Mouse (Mus musculus): Measurements from ENCODE around the gene Kbtbd3. TPM values are rescaled to one million over a fixed set of nuclear protein-coding genes. Genes with fewer than 3 reads are reported as not detected.

Kbtbd3 gene
- total RNA-seq (2022) = 1 to 10 TPM; 3.4 to 4.4 (median 3.8) TPM

DNA sequence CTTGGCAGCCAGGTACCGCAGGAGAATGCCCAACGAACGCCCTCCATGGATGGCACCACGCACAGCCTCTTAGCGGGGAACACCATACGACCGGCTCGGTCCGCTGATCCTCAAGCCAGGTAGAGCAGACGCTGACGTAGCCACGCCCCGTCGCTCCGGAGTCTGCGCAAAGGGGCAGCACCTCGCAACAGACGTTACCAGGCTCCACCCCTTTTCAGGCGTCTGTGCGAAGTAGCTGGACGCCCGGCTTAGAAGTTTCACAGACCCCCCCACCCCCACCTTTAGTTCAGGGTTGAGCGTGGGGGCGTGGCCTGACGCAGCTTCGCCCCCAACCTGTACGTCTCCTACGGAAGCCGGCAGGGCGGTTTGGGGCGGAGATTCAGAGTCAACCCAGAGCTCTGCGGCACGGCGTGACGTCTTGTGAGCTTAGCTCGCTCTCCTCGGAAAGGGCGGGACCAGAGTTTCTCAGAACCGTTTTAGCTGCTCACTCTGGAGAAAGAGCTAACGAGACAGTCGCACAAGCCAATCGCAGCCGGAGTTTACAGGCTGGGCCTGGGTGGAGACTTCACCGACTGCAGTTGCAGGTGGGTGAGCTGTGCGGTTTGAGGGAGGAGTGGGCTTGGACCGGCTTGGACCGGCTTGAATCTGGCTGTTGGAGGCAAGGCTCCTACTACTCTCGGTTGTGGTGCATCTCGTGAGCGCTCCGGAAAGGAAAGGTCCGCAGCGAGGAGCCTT is at the start of gene Kbtbd3, which contains the start of gene Aasdhppt:
Gene Kbtbd3 (plus strand): TSS at position 483 of the 735 bp plus-strand sequence.
Gene Aasdhppt (minus strand): TSS at position 121 of the 735 bp plus-strand sequence.
- peak; percentile 99 for DNase-seq

- no peak for DNase-seq
Measured at GRCm38 (mm10) chr9:4259841-4260745, 49.5 kb upstream of the Kbtbd3 start.

- DNase-seq = no peak
Measured at GRCm38 (mm10) chr9:4260746-4261090, 48.9 kb upstream of the Kbtbd3 start.

DNA sequence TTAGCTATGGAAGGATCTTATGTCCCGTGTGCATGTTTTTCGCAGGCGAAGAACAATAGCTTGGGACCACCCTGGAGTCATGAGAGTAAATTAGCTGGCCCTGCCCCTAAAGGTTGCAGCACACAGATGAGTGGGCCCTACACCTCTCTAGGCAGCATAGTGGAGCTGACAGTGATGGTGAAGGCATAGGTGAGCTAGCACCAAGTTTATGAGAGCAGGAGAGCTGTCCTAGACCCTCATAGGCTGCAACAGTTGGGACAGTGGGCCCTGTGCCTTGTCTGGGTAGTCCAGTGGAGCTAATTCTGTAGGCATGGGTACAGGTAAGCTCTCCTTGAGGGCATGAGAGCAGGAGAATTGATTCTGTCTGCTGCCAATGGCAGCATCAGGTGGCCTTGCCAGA is 42.8 kb upstream of the Kbtbd3 start:
- DNase-seq = no peak

DNA sequence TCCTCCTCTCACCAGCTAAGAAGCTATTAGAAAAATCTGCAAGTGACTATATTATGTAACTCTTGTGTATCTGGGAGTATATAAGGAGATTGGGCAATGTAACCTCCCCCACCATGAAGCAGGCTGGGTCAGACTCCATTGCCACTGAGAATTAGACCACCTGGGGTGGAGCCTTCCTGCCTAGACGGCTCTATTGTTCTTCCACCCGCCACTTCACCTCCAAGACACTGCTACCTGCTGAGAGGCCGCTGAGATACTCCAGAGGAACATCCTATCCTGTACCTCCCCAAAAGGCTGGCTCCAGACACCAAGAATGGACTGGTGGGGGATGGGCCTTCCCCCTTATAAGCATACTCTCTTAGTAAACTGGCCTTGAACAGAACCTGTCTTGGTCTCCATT is 25.8 kb upstream of the Kbtbd3 start:
- no peak for DNase-seq

DNA sequence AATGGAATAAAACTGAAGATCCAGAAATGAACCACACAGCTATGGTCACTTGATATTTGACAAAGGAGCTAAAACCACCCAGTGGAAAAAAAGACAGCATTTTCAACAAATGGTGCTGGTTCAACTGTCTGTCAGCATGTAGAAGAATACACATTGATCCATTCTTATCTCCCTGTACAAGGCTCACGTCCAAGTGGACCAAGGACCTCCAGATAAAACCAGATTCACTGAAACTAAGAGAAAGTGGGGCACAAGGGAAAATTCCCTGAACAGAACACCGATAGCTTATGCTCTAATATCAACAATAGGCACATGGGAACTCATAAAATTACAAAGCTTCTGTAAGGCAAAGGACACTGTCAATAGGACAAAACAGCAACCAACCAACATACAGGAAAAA is 9.2 kb upstream of the Kbtbd3 start:
- DNase-seq = peak; percentile 10

DNA sequence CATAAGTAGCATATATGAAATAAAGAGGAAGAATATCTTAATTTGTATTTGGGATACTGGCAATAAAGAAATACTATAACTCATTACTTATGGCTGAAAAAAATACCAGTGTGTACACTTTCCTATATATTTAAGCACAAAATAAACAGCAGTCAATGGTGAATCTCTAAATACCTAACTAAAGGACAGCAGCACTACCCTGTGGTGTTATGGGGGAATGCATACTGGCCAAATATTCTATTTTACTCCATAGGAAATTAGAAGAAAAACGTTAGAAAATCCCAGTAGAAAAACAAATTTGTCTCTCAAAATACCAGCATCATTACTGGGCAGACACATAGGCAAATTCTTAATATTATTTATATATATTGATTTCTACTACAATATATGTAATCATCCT is 4.8 kb upstream of the Kbtbd3 start:
- DNase-seq = no peak

DNA sequence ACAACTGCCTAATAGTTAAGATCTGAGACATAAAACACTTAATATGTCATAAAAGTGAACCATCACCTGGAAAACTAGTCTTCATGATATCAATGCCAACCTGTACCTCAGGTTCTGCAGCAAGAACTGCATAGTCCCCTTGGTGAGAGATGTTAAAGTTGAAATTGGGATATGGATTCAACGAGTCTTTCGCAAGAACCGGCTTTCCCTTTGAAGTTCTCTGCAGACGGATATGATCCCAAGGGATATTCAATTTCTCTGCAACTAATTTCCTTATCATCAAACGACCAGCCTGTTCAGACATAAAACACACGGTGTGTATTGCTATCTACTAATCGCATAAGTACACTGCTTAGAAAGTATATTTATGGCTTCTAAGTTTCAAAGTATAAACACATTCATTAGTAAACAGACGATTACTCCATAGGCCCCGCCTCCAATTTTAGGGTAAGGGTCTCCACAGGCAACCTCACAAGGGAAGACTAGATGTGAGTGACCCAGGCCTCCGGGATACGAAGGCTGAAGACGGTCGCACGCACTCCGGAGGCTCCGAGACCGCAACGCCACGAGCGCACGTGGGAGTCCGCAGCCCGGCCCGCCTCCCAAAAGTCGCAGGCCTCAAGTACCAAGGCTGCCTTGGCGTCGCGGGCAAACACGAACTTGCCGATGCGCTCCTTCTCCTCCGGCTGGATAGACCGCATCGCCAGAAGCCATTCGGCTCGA is 844 bp upstream of the Kbtbd3 start:
- no peak for DNase-seq

- no peak for DNase-seq
Measured at GRCm38 (mm10) chr9:4310706-4311105, 1.1 kb downstream of the Kbtbd3 start.

GRCm38 (mm10) chr9:4311162-4311561 is 1.5 kb downstream of the Kbtbd3 start:
- no peak for DNase-seq

- DNase-seq = no peak
Measured at GRCm38 (mm10) chr9:4313946-4314345, 4.3 kb downstream of the Kbtbd3 start.

DNA sequence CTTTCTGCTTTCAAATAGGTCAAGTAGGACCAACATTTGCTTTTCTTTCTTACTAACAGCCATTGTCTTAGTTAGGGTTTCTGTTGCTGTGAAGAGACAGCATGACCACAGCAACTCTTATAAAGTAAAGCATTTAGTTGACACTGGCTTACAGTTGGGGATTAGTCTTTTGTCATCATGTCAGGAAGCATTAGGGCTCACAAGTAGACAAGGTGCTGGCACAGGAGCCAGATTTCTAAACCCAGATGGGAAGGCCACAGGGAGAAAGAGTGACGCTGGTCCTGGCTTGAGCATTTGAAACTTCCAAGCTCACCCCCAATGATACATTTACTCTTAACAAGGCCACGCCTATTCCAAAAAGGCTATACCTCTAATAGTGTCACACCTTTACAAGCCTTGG is 6.1 kb downstream of the Kbtbd3 start:
- no peak for DNase-seq

DNA sequence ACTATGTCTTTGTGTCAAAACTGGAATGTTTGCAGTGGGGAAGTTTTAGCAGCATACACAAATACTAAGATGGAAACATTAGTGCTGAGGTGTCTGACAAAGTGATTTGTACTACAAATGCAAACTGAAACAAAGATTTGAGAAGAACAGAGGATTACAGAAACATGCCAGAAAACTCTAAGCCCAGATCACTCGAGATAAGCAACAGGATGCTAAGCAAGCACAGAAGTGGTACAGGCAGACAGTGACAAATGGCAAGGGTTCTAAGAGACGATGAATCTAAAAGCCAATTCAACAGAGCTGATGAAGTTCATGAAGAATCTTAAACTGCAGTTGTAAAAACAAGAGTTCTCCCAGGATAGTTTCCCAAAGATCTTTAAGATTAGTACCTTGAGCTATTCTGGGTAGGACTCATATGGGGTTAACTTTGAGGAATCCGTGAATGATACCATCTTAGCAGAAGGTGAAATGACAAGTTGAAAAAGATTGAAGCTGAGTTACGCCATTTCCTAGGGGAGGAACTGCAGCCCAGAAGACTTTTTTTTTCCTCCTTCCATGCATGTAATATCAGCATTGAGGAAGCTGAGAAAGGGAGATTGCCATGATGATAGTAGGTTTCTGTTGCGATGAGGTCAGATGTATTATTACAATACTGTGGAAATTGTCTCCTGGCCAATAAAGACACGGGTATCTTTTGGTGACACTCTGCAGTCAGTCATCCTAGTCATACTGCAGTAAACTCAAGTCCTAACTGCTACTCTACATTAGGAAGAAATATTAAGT is 9.5 kb downstream of the Kbtbd3 start:
- no peak for DNase-seq

- DNase-seq = no peak
Measured at GRCm38 (mm10) chr9:4353163-4353562, 43.5 kb downstream of the Kbtbd3 start.

DNA sequence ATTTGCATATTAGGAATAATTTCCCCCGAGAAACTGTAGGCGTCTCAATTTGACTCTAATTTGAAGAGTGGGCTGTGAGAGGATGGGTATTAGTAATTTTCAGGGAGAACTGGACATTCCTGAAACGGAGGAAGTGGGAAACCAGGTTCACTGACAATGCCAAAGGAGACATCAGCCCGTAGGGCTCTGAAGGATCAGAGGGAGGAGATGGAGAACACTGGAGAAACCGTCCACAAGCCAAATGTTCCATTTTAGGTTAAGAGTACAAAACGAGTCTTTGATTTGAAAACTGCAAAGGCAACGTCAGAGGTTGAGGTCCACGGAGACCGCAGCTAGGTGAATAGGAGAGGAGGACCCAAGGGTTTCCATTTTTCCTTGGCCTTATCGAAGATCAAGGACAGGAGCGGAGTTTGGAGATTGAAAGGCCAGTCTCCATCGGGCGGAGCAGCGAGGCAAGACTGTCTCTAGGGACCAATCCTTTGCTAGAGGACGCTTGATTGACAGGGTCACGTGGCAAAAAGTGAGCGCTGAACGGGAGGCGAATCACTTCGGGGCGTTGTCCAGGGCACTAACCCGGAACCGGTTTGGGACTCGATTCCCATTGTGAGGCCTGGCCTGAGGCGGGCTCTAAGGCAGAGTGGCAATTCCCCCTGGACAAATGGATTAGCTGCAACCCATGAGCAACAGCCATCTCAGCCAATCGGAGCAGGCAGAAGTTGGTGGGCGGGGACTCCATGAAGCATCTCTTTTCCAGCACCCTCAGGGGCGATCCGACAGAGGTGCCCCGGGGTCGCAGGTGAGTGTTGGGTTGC is 66.4 kb downstream of the Kbtbd3 start, which contains the start of gene Msantd4:
Gene Msantd4 (plus strand): TSS at position 735 of the 812 bp plus-strand sequence.
- peak; percentile 99 for DNase-seq

DNA sequence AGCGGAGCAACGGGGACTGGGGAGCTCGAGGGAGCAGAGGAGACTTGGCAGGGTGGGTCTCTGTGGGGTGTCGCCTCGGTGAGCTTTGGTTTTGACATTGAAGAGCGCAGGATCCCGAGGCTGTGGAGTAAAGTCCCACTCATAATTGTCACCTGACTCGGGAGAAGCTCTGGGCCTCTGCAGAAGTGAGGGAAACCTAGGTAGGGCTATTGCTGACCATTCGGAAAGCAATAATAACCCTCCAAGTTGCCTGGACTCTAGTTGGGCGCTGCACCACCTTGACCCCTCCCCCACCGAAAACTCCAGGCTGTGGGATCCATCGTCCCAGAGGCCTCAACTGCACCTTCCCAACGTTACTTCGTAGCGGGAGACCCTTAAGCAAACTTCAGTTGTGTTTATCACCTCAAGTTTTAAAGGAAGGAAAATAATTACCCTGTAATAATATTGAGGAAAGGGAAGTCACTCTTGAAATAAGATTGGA is 67.0 kb downstream of the Kbtbd3 start:
- DNase-seq = no peak

Small RNA genes lying within 50 kb of the gene (microRNA-seq; reads per million reads assigned to microRNA genes)
- gene Gm22195 = 0 reads per million in 2 experiments
- 0 reads per million in 2 experiments for gene Gm23992

Other genes with a start within 250 kb of the Kbtbd3 start
- 10 to 100 TPM; 22.4 to 28.0 (median 25.2) TPM for gene Aasdhppt, start 362 bp upstream of the Kbtbd3 start, total RNA-seq (2022)
- 10 to 100 TPM; 45.1 to 47.3 (median 46.9) TPM for gene Msantd4, start 66.7 kb downstream of the Kbtbd3 start, total RNA-seq (2022)

All from adrenal gland, adult 8-10 months (tissue).